Mouse (Mus musculus): Measurements from ENCODE around the gene Slain1. TPM values are rescaled to one million over a fixed set of nuclear protein-coding genes. Genes with fewer than 3 reads are reported as not detected.
"Not testable (repeated sequence)": the region's sequence is repeated elsewhere in the genome, so short reads cannot be mapped to it uniquely, and the experiment has no call there.

The Slain1 gene
- total RNA-seq, 2 experiments from 2014 or later: 0.19 to 0.29 TPM

GRCm38 (mm10) chr14:103720637-103721355, 70.8 kb downstream of the Slain1 start:
- peak; percentile 65 for DNase-seq

GRCm38 (mm10) chr14:103723314-103723713, 73.3 kb downstream of the Slain1 start:
- DNase-seq: no peak

GRCm38 (mm10) chr14:103723841-103724240, 73.8 kb downstream of the Slain1 start:
- no peak for DNase-seq

GRCm38 (mm10) chr14:103728506-103728905, 78.5 kb downstream of the Slain1 start:
- DNase-seq: no peak

- DNase-seq: no peak
These were observed 79.1 kb downstream of the Slain1 start for GRCm38 (mm10) chr14:103728951-103729725.

GRCm38 (mm10) chr14:103729760-103730367, 79.8 kb downstream of the Slain1 start:
- no peak for DNase-seq

- no peak for DNase-seq
These were observed 82.6 kb downstream of the Slain1 start for GRCm38 (mm10) chr14:103732626-103733025.

- no peak for DNase-seq
These were observed 91.2 kb downstream of the Slain1 start for GRCm38 (mm10) chr14:103741216-103741615.

- no peak for DNase-seq
These were observed 92.1 kb downstream of the Slain1 start for GRCm38 (mm10) chr14:103742150-103742549.

- DNase-seq: no peak
These were observed 97.3 kb downstream of the Slain1 start for GRCm38 (mm10) chr14:103747345-103747744.

- not testable (repeated sequence) for DNase-seq
These were observed 100.6 kb downstream of the Slain1 start for GRCm38 (mm10) chr14:103750638-103751037.

- no peak for DNase-seq
These were observed 101.4 kb downstream of the Slain1 start for GRCm38 (mm10) chr14:103751384-103751783.

GRCm38 (mm10) chr14:103752773-103753172, 102.7 kb downstream of the Slain1 start:
- no peak for DNase-seq

- DNase-seq: no peak
These were observed 104.0 kb downstream of the Slain1 start for GRCm38 (mm10) chr14:103754041-103754440.

- DNase-seq: no peak
These were observed 104.4 kb downstream of the Slain1 start for GRCm38 (mm10) chr14:103754465-103754864.

Small RNA genes lying within 50 kb of the gene (microRNA-seq; reads per million reads assigned to microRNA genes)
- 0 reads per million in 2 experiments for gene Gm22877

Other genes starting within 250 kb of the Slain1 start
- gene Scel, start 136.9 kb upstream of the Slain1 start, total RNA-seq (2021): under 1 TPM in 1 of 2 experiments, not detected in 1; 0.14 TPM
- 10 to 100 TPM; 19.1 to 19.7 TPM for gene Ednrb, start 194.2 kb downstream of the Slain1 start, total RNA-seq (2021)